Mouse (Mus musculus): ENCODE data around the gene Zcchc14. TPM values are rescaled to one million over a fixed set of nuclear protein-coding genes. Genes with fewer than 3 reads are reported as not detected.
A peak's percentile ranks its signal among the peaks of the same experiment; 100 is the strongest.

The Zcchc14 gene
- total RNA-seq, 2 experiments from 2014 or later: 69.6 to 72.8 TPM

DNA sequence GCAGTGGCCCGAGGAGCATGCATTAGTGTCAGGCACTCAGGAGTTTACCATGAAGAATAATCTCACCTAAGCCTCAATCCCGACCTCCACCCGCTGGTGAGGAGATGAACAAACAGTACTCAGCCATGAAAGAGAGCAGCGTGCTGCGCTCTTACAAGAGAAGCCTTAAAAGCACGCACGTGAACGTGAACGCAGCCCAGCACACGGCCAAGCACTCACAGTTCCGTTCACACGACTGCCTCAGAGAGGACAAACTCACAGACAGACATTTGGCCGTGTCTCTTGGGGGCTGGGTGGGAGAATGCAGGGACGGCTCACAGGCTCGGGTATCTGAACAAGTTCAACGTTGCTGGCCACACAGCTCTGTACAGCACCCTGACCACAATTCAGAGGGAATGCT is 4.2 kb downstream of the Zcchc14 start:
- DNase-seq (ENCODE audit: extremely low spot score in 1 of 2, low spot score in 2 of 2): no peak
- intact Hi-C loops (cut with DNase I): loop anchor here (5.0 kb wide), 1 partner anchor 46 kb away; no protein-coding TSS in a partner anchor
- H3K27ac ChIP-seq: no peak overlapping the region
- H3K4me3 ChIP-seq: peak overlapping the region; percentile 20
- TF ChIP-seq CTCF (IDR thresholded peaks at IDR 0.05): no peak

GRCm38 (mm10) chr8:121647511-121648215 is 5.0 kb downstream of the Zcchc14 start:
- intact Hi-C loops (cut with DNase I): loop anchor here (5.0 kb wide), 1 partner anchor 45 kb away; no protein-coding TSS in a partner anchor
- Histone ChIP-seq H3K4me3 (0 out of 2 replicates have a peak overlapping the region, but pooled peaks have one; percentile 20), H3K27ac (no peak overlapping the region)
- DNase-seq (ENCODE audit: extremely low spot score in 1 of 2, low spot score in 2 of 2): no peak
- TF ChIP-seq CTCF (IDR thresholded peaks at IDR 0.05): no peak

DNA sequence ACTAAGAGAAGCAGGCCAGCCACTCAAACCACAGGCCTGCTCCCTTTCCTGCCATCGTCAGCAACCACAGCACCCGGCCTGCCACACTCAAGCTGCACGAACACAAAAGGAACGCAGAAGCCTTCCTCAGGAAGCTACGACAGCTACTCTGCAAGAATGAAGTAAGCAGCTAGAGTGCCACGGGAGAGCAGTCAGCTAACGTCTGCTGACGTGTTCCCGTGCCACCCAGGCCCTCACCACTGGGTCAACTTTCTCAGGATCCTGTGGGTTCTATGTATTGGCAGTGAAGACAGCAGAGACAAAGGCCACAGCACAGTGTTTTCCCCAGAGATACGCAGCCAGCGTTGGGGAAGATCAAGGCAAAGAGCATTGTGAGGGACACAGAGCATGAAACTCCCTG is 9.3 kb downstream of the Zcchc14 start:
- Histone ChIP-seq H3K4me3 (no peak overlapping the region), H3K27ac (no peak overlapping the region)
- intact Hi-C loops (cut with DNase I): no loop called here
- TF ChIP-seq CTCF (IDR thresholded peaks at IDR 0.05): no peak
- DNase-seq (ENCODE audit: extremely low spot score in 1 of 2, low spot score in 2 of 2): no peak

DNA sequence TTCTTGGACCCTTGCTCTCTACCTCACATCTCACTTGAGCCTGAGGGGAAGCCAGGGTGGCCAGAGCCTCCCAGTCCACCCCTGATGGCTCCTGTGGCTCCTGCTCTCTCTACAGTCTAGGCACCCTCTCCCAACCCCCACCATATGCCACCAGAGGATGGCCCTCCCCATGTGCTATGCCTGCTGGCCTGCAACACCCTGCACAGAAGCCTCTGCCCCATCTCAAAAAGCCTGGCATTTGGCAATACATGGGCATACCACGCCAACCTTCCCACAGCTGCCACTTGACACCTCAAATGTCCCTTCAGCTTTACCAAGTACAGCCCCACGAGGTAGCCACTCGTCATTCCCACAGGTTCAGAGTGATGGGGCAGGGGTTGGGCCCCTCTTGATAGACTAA is 9.9 kb downstream of the Zcchc14 start:
- no peak for DNase-seq (ENCODE audit: extremely low spot score in 1 of 2, low spot score in 2 of 2)
- no peak overlapping the region for H3K4me3 ChIP-seq
- H3K27ac ChIP-seq: no peak overlapping the region
- no peak for TF ChIP-seq CTCF (IDR thresholded peaks at IDR 0.05)
- intact Hi-C loops (cut with DNase I): no loop called here

- no peak for TF ChIP-seq CTCF (IDR thresholded peaks at IDR 0.05)
Measured at GRCm38 (mm10) chr8:121636180-121636579, 16.5 kb downstream of the Zcchc14 start.

GRCm38 (mm10) chr8:121635534-121635933 is 17.2 kb downstream of the Zcchc14 start:
- H3K4me3 ChIP-seq: no peak overlapping the region
- no peak overlapping the region for H3K27ac ChIP-seq
- intact Hi-C loops (cut with DNase I): no loop called here
- TF ChIP-seq CTCF (IDR thresholded peaks at IDR 0.05): no peak
- no peak for DNase-seq (ENCODE audit: extremely low spot score in 1 of 2, low spot score in 2 of 2)

More at GRCm38 (mm10) chr8:121636180-121636579, 16.5 kb downstream of the Zcchc14 start:
- no peak overlapping the region for H3K27ac ChIP-seq
- no peak for DNase-seq (ENCODE audit: extremely low spot score in 1 of 2, low spot score in 2 of 2)
- H3K4me3 ChIP-seq: no peak overlapping the region
- intact Hi-C loops (cut with DNase I): no loop called here

GRCm38 (mm10) chr8:121632401-121632800 is 20.3 kb downstream of the Zcchc14 start:
- no peak overlapping the region for H3K4me3 ChIP-seq
- no peak for TF ChIP-seq CTCF (IDR thresholded peaks at IDR 0.05)
- peak overlapping the region; percentile 17; the same call in 1 of the 2 replicates for H3K27ac ChIP-seq
- no peak for DNase-seq (ENCODE audit: extremely low spot score in 1 of 2, low spot score in 2 of 2)
- intact Hi-C loops (cut with DNase I): no loop called here

- no peak; the same call in none of the 2 replicates for TF ChIP-seq CTCF (IDR thresholded peaks at IDR 0.05)
- intact Hi-C loops (cut with DNase I): no loop called here
- no peak overlapping the region for H3K4me3 ChIP-seq
- peak overlapping the region; percentile 2; the same call in 1 of the 2 replicates for H3K27ac ChIP-seq
- no peak for DNase-seq (ENCODE audit: extremely low spot score in 1 of 2, low spot score in 2 of 2)
Measured at GRCm38 (mm10) chr8:121631645-121632071, 21.0 kb downstream of the Zcchc14 start.

DNA sequence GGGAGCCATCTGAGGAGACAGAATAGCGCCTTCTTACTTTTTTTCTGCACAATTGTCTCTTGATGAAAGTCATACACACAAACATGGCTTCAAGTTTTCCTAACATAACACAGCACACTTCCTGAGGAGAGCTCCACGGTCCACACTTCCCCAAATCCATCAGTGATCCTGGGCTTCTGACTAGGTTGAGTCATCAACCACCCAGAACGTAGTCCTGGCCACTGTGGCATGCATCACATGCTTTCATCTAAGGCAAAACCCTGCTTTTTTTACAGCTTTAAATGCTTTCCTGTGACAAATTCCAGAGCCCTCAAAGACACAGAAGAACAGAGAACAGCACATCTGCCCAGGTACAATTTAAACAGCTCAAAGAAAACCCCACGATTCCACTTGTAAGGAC is 24.0 kb downstream of the Zcchc14 start:
- TF ChIP-seq CTCF (IDR thresholded peaks at IDR 0.05): no peak
- intact Hi-C loops (cut with DNase I): no loop called here
- no peak overlapping the region for H3K4me3 ChIP-seq
- no peak overlapping the region for H3K27ac ChIP-seq
- no peak for DNase-seq (ENCODE audit: extremely low spot score in 1 of 2, low spot score in 2 of 2)

- DNase-seq (ENCODE audit: extremely low spot score in 1 of 2, low spot score in 2 of 2): no peak
Measured at GRCm38 (mm10) chr8:121623043-121623442, 29.7 kb downstream of the Zcchc14 start.

DNA sequence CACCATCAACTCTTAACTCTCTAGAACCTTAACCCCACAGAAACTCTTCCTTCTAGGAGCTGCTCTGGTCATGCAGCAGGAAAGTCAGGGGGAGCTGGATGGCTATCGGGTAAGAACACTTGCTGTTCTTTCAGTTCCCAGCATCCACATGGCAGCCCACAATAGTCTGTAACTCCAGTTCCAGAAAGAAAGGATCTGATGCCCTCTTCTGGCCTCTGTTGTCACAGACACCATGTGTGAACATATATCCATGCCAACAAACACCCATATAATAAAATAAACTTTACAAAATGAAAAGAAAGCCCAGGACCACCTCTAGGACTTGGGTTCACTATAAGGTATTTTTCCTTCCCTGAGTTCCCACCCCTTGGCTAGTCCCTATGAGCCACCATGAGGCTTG is 30.8 kb downstream of the Zcchc14 start:
- intact Hi-C loops (cut with DNase I): no loop called here
- no peak for DNase-seq (ENCODE audit: extremely low spot score in 1 of 2, low spot score in 2 of 2)
- no peak overlapping the region for H3K4me3 ChIP-seq
- peak; percentile 32 for TF ChIP-seq CTCF (IDR thresholded peaks at IDR 0.05)
- no peak overlapping the region for H3K27ac ChIP-seq

More at GRCm38 (mm10) chr8:121623043-121623442, 29.7 kb downstream of the Zcchc14 start:
- TF ChIP-seq CTCF (IDR thresholded peaks at IDR 0.05): no peak
- H3K4me3 ChIP-seq: no peak overlapping the region
- intact Hi-C loops (cut with DNase I): no loop called here
- H3K27ac ChIP-seq: peak overlapping the region; percentile 62

GRCm38 (mm10) chr8:121620801-121621516 is 31.7 kb downstream of the Zcchc14 start:
- no peak for DNase-seq (ENCODE audit: extremely low spot score in 1 of 2, low spot score in 2 of 2)
- Histone ChIP-seq H3K27ac (peak overlapping the region; percentile 40; the same call in 1 of the 2 replicates), H3K4me3 (no peak overlapping the region)
- no peak for TF ChIP-seq CTCF (IDR thresholded peaks at IDR 0.05)
- intact Hi-C loops (cut with DNase I): no loop called here

All from left cerebral cortex, adult 2 months (tissue).